Mouse (Mus musculus) v-Abl transformed pro-B cells (cell line): ENCODE results near the gene Ptges2.

Experiments used
- in situ Hi-C, 2 experiments: fragments of 400-800 bp; cut with MboI; formaldehyde crosslinking; loops; one replicate each; pipeline ENCODE4 v1.15.1; 2025; ENCODE audit not compliant: unreplicated experiment in 2 of 2

Gene Ptges2

DNA sequence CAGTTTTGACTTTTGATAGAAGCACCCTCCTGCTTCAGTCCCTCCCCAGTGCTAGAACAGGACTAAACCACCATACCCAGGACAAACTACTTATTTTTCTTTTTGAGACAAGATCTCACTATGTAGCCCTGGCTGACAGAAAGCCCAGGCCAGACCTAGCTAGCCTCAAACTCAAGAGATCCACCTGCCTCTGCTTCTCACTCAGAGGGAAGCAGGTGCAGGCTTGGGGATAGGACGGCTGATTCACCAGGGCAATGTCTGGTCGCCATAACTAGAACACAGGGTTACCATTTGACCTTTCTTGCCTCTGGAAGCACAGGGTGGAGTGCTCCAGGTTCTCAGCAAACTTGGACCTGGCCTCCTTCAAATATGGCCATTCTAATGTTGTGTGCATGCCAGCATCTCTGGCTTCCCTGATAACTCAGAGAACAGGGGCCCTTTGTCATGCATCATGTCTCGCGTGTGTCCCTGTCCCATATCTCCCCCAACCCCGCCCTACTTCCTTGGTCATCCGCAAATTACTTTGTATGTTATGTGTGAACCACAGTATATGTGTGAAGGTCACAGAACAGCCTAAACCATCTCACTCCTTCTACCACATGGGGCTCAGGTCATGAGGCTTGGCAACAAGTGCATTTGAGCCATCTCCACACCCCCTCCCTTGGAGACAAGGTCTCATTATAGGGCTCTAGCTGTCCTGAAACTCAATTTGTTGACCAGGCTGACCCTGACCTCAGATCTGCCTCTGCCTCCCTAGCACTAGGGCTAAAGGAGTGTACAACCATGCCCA is 17.2 kb downstream of the Ptges2 start:
- in situ Hi-C loops, result no loop called here

DNA sequence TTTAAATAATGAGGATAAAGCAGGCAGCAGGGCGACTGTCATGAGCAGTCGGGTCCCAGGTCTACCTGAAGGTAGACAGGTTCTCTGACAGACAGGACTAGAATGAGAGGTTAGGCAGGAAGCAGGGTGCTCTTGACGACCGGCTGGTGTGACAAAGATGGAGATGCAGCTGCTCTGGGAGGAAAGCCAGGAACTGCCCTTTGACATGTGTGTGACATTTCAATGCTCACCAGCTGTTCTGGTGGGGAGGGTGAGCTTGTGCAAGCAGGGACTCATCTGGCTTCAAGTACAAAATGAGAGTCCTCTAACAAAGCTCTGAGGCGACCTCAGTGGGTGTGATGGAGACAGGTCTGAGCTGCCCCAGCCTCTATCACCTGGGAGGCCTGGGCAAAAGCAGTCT is 18.2 kb downstream of the Ptges2 start:
- in situ Hi-C loops, result no loop called here

DNA sequence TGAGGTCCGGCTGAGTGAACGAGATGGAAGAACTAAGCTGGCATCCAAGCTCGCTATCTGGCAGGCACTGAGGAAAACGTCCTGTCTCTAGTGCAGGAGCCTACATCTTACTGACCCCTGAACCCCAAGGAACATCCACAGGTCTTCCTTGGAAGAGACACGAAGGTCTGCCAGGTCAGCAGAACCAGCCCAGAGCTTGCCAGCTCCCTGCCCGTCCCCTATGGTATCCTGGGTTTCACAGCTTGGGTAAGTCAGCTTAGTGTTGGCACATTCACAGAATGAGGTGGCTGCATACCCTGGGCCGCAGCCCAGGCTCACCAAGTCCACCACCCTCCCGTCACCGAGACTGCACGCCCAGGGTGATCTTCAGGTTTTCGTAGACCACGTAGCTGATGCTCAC is 20.1 kb downstream of the Ptges2 start:
- in situ Hi-C loops, result no loop called here

DNA sequence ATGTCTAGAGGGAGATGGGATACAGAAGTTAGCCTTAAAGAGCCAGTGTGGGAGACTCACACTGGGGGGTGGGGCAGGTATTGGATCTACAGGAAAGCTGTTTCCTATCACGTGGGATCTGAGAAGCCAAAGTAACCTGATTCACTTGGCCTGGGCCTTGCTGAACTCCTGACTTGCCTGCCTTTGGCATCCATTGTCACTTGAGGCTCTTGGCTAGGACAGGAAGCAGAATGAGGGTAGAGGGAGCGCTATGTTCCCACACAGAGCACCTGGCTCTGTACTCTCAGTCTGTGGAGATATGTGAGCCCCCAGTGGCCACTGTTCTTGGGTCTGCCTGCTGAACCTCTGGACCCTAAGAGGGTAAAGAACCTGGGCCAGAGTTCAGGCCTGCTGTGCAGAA is 20.9 kb downstream of the Ptges2 start:
- in situ Hi-C loops, result no loop called here

DNA sequence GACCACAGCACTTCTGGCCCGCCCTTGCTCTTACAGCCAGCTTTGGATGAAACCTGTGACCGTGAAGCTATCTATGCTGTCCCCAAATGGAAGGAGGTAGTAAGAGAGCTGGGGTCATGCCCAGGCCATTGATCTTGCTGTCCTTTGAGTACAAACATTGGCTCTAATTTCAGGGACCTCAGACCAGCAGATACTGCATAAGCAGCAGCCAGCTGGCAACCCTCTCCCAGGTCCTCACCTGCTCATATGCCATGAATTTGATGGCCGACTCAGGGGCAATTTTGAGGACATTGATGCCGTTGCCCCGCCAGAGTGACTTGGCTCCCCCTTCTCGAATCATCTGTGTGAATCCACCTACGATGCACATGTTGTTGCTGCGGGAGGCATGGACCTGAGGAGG is 21.8 kb downstream of the Ptges2 start:
- in situ Hi-C loops, result no loop called here

DNA sequence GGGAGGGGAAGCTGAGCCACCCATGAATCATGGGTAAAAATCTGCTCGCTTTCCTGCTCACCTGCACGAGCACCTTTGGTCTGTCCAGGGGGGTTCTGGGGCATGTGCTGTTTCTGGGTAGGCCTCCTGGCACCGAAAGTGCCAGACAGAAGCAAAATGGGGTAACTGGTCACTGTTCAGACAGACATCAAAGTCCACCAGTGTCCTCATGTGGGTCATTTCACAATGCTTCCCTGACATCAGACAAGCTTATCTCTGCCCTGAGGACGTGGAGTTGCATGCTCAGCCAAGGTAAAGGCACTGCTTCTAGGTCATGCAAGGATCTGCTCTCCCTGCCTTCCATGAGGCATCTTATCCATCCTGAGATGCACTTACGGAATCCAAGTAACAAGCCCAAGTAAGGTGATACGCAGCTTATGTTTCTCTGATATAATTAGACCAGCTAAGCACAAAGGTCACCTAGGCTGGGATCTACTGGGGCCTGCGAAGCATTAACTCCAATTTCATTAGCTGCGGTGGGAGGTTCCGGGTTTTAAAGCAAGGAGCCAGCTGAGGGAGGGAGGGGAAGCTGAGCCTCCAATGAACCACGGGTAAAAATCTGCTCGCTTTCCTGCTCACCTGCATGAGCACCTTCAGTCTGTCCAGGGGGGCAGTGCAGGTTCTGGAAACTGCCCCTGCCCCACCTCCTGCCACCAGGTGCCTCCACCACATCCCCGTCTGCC is 22.9 kb downstream of the Ptges2 start:
- in situ Hi-C loops, result no loop called here

DNA sequence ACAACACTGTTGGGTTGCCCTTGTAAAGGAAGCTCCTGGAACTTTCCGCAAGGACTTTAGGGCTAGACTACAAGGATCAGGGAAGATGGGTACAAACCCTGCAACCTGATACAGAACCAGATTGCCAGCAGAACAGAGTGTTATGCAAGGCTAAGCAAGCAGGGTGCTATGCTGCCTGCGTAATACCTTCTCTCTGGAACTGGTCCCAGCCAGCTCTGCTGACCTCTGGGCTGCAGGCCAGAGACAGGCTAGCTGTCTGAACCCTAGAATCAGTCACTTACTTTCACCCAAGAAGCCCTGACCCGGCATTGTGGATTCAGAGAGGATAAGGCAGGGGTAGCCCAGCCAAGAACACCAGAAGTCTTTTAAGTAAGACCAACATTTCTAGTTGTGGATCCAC is 23.7 kb downstream of the Ptges2 start:
- in situ Hi-C loops, result no loop called here

DNA sequence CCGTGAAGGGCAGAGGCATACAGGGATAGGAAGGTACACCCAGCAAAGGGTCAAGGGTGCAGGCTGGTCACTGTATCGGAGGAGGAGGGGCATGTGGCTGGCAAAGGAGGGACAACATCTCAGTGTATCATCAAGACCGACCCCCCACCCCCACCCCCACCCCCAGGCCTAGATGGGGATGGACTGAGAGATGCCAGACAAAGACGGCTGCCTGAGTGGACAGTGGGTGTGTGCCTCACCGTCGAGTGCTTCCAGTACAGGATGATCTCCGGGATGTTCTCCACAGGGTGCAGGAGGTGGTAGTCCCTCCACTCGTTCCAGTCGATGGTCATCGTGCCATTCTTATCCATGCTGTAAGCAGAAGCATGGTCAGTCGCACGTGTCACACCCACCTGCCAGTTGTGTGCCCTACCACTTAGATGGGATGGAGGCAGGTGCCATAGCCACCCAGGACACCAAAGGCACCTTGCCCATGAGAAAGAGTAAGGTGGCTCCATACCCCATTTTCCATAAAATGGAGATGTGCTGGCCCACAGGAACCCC is 24.4 kb downstream of the Ptges2 start:
- in situ Hi-C loops, result no loop called here

DNA sequence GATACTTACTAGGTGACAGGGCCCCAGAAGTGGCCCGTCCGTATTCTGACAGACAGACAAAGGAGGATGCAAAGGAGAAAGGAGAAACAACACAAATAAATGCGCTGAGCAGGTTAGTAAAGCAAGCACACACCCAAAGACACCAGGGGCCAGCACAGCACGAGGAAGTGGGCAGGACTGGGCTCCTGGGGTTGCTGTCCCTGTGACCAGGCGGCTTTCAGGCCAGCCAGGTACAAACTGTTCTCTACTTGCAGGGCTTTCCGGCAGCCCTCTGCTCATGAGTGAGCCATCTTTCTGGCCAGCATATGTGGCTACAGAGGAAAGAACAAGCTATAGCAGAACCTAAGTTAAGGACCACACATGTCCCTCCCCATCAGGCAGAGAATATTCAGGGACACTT is 25.0 kb downstream of the Ptges2 start:
- in situ Hi-C loops, result no loop called here

DNA sequence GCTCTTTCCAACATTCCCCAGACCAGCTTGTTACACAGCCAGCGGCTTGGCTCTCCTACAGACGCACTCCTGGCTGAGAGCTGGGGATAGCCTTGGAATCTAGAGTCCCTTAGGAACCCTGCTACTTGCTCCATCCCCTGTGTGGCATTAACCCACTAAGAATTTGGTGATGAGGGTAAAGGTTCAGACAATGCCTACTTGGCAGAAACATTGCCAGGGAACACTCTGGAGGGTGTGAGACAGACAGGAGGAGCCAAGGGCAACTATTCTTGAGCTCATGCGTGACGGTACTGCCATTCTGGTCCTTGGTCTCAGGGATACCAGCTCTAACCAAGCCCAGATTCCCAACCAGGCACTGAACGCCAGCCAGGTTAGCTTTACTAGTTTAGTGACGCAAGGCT is 26.2 kb downstream of the Ptges2 start:
- in situ Hi-C loops, result no loop called here

DNA sequence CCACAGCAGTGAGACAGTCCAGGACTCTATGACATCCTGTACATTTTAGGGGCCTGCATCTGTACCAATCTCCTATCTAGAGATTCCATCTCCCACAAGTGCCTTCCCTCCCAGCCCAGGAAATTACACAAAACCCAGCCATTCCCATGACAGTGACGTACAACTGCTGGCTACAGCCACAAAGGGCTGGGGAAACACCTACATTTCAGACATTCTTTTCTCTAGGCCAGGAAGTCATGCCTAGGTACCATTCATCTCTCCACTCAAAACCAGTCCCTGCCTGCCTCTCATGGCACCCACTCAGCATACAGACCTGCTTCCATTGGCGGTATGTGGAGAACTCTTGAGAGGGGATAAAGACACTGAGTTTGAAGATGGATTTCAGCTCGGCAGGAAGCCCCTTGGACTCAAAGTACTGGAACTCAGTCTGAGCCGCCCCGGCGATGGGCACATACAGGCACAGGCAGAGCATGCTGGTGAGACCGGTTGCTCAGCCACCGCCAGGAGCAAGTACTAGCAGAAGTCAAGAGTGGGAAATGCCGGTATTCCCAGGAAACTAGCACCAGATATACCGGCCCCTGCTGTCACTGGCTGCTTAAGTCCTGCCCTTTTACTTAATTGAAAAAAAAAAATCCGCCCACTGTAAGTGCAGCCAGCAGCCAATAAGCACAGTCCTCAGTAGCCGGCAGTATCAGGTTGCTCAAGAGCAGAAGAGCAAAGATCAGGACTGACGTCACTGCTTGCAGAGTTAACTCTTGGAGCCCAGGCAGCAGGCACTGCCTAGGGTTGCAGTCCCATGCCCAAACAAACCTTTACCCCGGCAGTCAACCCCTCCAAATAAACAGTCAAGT is 28.0 kb downstream of the Ptges2 start:
- in situ Hi-C loops, result no loop called here

DNA sequence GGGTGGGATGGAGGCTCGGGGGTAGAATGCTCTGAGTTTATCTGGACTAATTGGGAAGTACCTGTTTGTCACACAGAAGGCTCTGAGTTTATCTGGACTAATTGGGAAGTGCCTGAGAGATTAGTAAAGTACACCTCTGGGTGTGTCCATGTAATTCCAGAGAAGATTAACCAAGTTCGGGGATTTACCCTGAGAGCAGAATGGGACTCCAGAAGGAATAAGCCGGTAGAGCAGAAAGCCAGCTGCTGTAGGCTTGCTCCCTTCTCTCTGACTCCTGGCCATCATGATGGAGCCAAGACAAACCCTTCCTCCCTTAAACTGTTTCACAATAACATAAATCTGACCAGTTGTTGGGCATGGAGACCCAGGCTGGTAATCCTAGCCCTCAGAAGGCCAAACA is 29.1 kb downstream of the Ptges2 start:
- in situ Hi-C loops, result no loop called here

DNA sequence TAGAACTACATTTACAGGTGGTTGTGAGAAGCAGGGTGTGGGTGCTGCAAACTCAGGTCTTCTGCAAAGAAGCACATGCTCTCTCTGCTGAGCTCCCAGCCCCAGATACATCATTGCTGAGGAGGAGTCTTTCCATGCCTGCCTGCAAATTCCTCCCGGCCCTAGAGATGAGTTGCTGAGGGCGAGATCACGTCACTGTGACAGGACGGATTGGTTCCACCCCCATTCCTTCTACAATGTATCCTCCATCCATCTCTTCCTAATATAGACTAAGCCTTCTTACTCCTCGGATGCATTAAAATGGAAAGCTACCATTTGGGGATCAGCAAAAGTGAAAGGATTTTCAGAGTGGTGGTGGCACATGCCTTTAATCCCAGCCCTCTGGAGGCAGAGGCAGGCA is 29.9 kb downstream of the Ptges2 start:
- in situ Hi-C loops, result no loop called here

DNA sequence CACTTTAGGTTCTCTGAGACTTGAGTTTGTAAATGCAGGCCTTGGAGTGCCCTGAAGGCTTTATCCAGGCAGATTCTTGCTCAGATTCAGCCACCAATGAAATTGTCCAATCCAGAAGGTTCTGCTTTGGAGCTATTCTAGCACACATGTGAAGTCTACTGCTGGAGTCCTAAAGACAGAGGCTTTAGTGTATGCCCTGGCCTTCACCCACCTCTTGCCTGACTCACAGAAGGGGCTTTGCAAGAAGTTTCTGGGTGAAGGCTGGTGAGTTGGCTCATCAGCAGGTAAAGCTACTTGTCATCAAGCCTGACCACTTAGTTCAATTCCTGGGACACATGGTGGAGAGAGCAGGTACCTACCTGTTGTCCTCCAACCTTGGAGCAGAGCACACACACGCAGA is 30.4 kb downstream of the Ptges2 start:
- in situ Hi-C loops, result no loop called here

DNA sequence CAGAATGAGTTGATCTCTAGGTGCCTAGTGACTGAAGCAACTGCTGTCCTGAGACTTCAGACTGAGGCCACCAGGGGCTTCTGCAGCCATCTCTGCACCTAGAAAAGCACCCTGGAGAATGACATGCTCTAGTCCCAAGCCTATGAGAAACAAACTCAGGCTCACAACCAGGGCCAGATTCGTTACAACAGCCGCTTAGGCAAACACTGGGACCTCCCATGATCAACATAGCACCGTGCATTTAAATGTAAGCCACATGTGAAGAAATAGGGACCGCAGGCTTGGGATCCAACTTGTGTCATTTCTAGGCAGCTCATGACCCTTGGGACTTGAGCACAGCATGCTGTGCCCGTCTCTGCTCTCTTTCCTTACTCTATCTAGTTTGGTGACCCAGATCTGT is 32.0 kb downstream of the Ptges2 start:
- in situ Hi-C loops, result no loop called here

DNA sequence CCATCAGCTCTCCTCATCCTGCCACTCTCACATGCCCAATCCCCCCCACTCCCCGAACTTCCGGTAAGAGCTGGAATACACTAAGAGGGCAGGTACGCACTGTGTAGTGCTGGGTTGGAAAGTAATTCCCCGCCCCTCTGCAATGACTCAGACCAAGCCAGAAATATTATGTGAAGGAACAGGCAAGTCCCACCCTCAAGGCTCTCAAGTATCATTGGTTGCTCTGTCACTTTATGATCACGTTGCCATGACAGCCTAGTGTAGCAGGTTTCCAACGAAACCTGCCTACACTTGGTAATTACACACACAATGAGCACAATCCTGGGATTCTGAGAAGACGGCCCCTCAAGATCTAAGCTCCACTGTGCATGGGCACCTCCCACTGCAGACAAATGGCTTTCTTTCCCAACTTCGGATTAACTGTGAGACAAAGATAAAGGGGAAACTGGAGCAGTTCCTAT is 32.6 kb downstream of the Ptges2 start:
- in situ Hi-C loops, result no loop called here

DNA sequence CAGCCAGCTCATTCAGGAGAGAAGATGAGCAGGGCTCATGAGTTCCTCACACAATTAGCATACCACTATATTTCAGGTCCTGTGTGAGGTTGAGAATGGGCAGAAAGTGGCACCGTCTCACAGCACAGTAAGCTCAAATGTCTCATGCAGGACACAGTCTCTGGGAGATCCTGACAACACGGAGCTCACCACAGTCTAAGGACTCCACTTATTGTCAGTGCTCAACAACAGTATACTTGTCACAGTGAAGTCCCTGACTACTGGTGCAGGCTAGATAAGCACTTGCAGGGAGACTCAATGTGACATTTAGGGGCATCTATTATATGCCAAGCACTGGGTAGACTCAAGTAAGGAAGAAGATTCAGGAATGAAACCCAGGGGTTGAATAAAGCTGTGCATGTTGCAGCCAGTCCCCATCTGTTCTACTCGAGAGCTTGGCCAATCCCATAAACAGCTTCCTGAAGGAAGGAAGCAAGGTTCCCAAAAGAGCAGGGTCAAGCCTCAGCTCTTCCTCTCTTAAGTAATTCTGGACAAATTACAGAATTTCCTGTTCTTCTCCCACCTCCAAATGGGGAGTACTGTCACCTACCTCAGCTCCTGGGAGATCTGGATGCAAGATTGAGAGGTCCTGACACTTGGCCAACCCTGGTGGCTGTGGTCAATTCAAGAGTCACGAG is 33.7 kb downstream of the Ptges2 start:
- in situ Hi-C loops, result no loop called here

DNA sequence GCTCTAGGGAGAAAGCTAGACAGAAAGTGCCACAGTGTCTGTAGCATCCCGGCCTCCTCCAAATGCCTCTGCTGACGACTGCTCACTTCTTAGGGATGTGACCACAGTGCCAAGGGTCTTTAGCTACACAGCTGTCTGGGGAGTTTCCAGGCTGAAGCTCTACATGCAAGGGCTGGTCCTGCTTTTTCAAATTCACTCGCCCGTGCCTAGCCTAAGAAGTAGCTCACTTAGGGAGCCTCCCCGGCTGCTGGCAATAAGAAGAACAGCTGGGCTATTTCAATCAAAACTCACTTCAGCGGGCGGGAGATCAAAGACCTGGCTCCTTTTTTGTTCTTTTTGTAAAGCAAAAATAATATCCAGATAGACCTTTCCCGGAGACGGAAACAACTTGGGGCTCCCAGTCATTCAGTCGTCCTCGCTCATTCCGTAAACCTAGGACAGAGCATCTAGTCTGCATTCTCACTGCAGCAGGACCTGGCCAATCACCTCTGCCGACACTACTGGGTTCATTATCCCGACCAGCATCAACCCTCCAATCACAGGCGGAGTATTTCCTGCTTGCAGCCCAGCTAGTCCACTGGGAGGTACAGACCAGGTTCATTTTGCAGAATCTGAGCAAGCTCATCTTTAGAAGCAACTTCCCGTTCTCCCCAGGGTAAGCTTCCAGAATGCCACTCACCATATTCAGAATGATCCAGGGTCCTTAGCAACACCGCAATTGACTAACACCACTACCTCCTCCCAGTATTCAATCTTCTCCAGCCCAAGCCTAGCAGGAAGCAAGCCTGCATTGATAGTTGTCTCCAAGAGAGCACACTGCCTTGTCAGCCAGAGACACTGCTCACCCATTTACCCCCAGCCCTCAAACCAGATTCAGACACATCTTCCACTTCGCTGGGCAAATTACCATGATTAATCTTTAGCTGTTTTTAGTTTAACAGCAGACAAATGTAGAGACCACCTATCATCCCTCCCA is 35.3 kb downstream of the Ptges2 start:
- in situ Hi-C loops, result no loop called here

DNA sequence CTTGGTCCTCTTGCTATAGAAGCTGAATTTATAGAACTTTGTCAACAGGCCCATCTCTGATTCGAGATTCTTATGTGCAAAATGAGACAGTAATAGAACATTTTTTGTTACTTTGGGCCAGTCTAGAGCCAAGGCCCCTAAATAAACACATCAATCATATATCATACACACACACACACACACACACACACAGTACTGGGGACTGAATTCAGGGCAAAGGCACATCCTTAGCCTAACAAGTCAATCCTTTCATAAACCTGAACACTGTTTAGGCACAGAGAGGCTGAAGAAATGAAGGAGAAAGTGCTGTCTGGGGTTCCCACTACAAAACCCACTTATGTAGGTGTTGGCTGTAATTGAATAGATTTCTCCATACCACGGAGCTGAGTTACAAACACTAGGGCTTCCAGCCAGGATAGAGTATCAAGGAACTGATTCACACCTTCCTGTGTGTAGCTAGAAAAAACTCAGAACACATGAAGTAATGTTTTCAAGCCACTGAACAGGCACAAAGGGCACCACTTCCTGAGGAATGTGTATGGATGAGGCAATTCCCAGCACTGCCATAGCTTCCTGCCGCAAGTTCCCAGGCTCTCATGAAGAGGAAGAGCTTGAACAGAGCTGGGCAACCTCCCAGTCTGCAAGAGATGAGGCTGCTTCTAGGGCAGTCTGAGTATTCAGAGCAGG is 41.1 kb downstream of the Ptges2 start:
- in situ Hi-C loops, result no loop called here
